In genomic region chr17:62974627-62975279, GRCm38 (mm10) we compare ENCODE assay signal across 20 mouse cellular contexts.
DNase-seq lines count a peak whose midpoint lies in the region; ATAC-seq and TF ChIP-seq lines count a peak whose summit lies in the region.
"Had no signal": no experiment of that assay in that cellular context is flagged by ENCODE, and none has a peak within 500 bp of the region (broad histone marks: within the 10 kb centered on the region; RNA-seq: fewer than 3 reads in every experiment).

No protein-coding gene starts in this region.

- DNase-seq in midbrain, embryonic 10.5 days (ENCODE audit: low spot score), result no peak
- DNase-seq in midbrain, postnatal 0 days (ENCODE audit: low spot score), result no peak
- DNase-seq in neural tube, embryonic 10.5 days (ENCODE audit: extremely low spot score, low spot score), result no peak
- DNase-seq: adrenal gland, postnatal 14 days; cerebellum, adult 11-12 months; cerebellum, adult 9-10 months; cerebellum, postnatal 25 days; gastrocnemius, postnatal 36 days; heart, adult 11 months; heart, postnatal 36 days had no signal

- ATAC-seq in forebrain, embryonic 13.5 days, result peak; percentile 45; the same call in 1 of the 2 replicates
- no peak for ATAC-seq in forebrain, embryonic 16.5 days
- no peak for ATAC-seq in midbrain, postnatal 0 days (ENCODE audit: low FRiP score)
- peak; percentile 57; the same call in 1 of the 2 replicates for ATAC-seq in neural tube, embryonic 12.5 days (ENCODE audit: low FRiP score, low read depth)
- ATAC-seq: activated CD4-positive, CD25-positive, alpha-beta regulatory T cell, adult 4 months; hindbrain, postnatal 0 days; Patski had no signal

- no peak overlapping the region for H3K4me3 ChIP-seq in forebrain, embryonic 13.5 days
- no peak overlapping the region for H3K4me3 ChIP-seq in forebrain, embryonic 16.5 days (replicated peaks; ENCODE audit: low read length)
- no peak overlapping the region for H3K4me3 ChIP-seq in midbrain, embryonic 10.5 days
- H3K4me3 ChIP-seq in midbrain, postnatal 0 days (ENCODE audit: low read depth, low read length), result no peak overlapping the region
- no peak overlapping the region for H3K4me3 ChIP-seq in neural tube, embryonic 12.5 days
- H3K4me3 ChIP-seq: embryonic facial prominence, embryonic 12.5 days; forebrain, embryonic 12.5 days; heart, embryonic 13.5 days had no signal

- H3K36me3 ChIP-seq in forebrain, embryonic 13.5 days (ENCODE audit: poor library complexity, severe bottlenecking), result no peaks in the 10 kb centered on the region
- H3K36me3 ChIP-seq in forebrain, embryonic 16.5 days (ENCODE audit: control insufficient read depth, insufficient read depth), result no peaks in the 10 kb centered on the region
- no peaks in the 10 kb centered on the region for H3K36me3 ChIP-seq in midbrain, embryonic 10.5 days
- H3K36me3 ChIP-seq in midbrain, postnatal 0 days (ENCODE audit: insufficient read depth, low read length), result no peaks in the 10 kb centered on the region
- no peaks in the 10 kb centered on the region for H3K36me3 ChIP-seq in neural tube, embryonic 12.5 days
- H3K36me3 ChIP-seq: embryonic facial prominence, embryonic 12.5 days; forebrain, embryonic 12.5 days; heart, embryonic 13.5 days had no signal

- H3K9ac ChIP-seq in forebrain, embryonic 13.5 days, result no peak overlapping the region
- H3K9ac ChIP-seq in forebrain, embryonic 16.5 days (replicated peaks; ENCODE audit: low read depth, low read length), result no peak overlapping the region
- no peak overlapping the region for H3K9ac ChIP-seq in midbrain, postnatal 0 days (replicated peaks; ENCODE audit: low read length, poor library complexity, severe bottlenecking)
- H3K9ac ChIP-seq in neural tube, embryonic 12.5 days, result no peak overlapping the region
- H3K9ac ChIP-seq: embryonic facial prominence, embryonic 12.5 days; forebrain, embryonic 12.5 days; heart, embryonic 13.5 days had no signal

- no peak overlapping the region for H3K4me2 ChIP-seq in forebrain, embryonic 13.5 days
- no peak overlapping the region for H3K4me2 ChIP-seq in forebrain, embryonic 16.5 days (ENCODE audit: low read length)
- no peak overlapping the region for H3K4me2 ChIP-seq in midbrain, postnatal 0 days (ENCODE audit: low read depth, low read length, poor library complexity, severe bottlenecking)
- no peak overlapping the region for H3K4me2 ChIP-seq in neural tube, embryonic 12.5 days (replicated peaks)
- H3K4me2 ChIP-seq: embryonic facial prominence, embryonic 12.5 days; forebrain, embryonic 12.5 days; heart, embryonic 13.5 days had no signal

- no peaks in the 10 kb centered on the region for H3K27me3 ChIP-seq in forebrain, embryonic 13.5 days
- no peaks in the 10 kb centered on the region for H3K27me3 ChIP-seq in forebrain, embryonic 16.5 days (replicated peaks; ENCODE audit: control insufficient read depth, insufficient read depth, low read length)
- H3K27me3 ChIP-seq in midbrain, embryonic 10.5 days (ENCODE audit: low read depth, poor library complexity, severe bottlenecking), result no peaks in the 10 kb centered on the region
- no peaks in the 10 kb centered on the region for H3K27me3 ChIP-seq in midbrain, postnatal 0 days (ENCODE audit: insufficient read depth, low read length)
- no peaks in the 10 kb centered on the region for H3K27me3 ChIP-seq in neural tube, embryonic 12.5 days (replicated peaks)
- H3K27me3 ChIP-seq: CH12.LX; embryonic facial prominence, embryonic 12.5 days; heart, embryonic 13.5 days had no signal

- no peaks in the 10 kb centered on the region for H3K9me3 ChIP-seq in forebrain, embryonic 13.5 days (replicated peaks)
- no peaks in the 10 kb centered on the region for H3K9me3 ChIP-seq in forebrain, embryonic 16.5 days (ENCODE audit: control insufficient read depth, low read length)
- no peaks in the 10 kb centered on the region; the same call in 1 of the 2 replicates for H3K9me3 ChIP-seq in midbrain, embryonic 10.5 days (replicated peaks)
- no peaks in the 10 kb centered on the region for H3K9me3 ChIP-seq in midbrain, postnatal 0 days (ENCODE audit: low read length)
- 0 out of 2 replicates have a peak, but pooled peaks cover 10% of the 10 kb centered on the region for H3K9me3 ChIP-seq in neural tube, embryonic 12.5 days
- H3K9me3 ChIP-seq: embryonic facial prominence, embryonic 12.5 days had no signal

- no peak for TF ChIP-seq CTCF in midbrain, postnatal 0 days (IDR thresholded peaks at IDR 0.05)

- 0 out of 2 replicates have a peak, but pooled peaks cover 3% of the 10 kb centered on the region for H3K4me1 ChIP-seq in forebrain, embryonic 13.5 days
- H3K4me1 ChIP-seq in forebrain, embryonic 16.5 days (replicated peaks; ENCODE audit: control insufficient read depth, insufficient read depth, low read length), result no peaks in the 10 kb centered on the region
- H3K4me1 ChIP-seq in midbrain, embryonic 10.5 days, result peaks cover 25% of the 10 kb centered on the region
- 0 out of 2 replicates have a peak, but pooled peaks cover 2% of the 10 kb centered on the region for H3K4me1 ChIP-seq in midbrain, postnatal 0 days (ENCODE audit: insufficient read depth, low read length)
- peaks cover 18% of the 10 kb centered on the region; the same call in 1 of the 2 replicates for H3K4me1 ChIP-seq in neural tube, embryonic 12.5 days
- H3K4me1 ChIP-seq: heart, embryonic 13.5 days had no signal

- 35% methylated on average over 8 of the region's 8 CpGs for WGBS in forebrain, embryonic 13.5 days
- WGBS in forebrain, embryonic 16.5 days, result 33% methylated on average over 8 of the region's 8 CpGs
- WGBS in midbrain, embryonic 10.5 days, result 63% methylated on average over 8 of the region's 8 CpGs
- 35% methylated on average over 8 of the region's 8 CpGs for WGBS in midbrain, postnatal 0 days
- WGBS in neural tube, embryonic 12.5 days, result 36% methylated on average over 8 of the region's 8 CpGs

- H3K27ac ChIP-seq in forebrain, embryonic 13.5 days, result no peak overlapping the region
- no peak overlapping the region for H3K27ac ChIP-seq in forebrain, embryonic 16.5 days (ENCODE audit: low read length)
- H3K27ac ChIP-seq in midbrain, embryonic 10.5 days (replicated peaks), result 0 out of 2 replicates have a peak overlapping the region, but pooled peaks have one; percentile 33
- H3K27ac ChIP-seq in midbrain, postnatal 0 days (ENCODE audit: low read depth, low read length), result no peak overlapping the region
- H3K27ac ChIP-seq in neural tube, embryonic 12.5 days, result no peak overlapping the region
- H3K27ac ChIP-seq: embryonic facial prominence, embryonic 12.5 days; forebrain, embryonic 12.5 days; heart, embryonic 13.5 days; hindbrain, postnatal 0 days had no signal

Comparison
In these comparisons a context has a peak if more than half of its experiments do, and no peak if none do; other contexts are left out.
1. ATAC-seq: peak in forebrain, embryonic 13.5 days (single experiment) and neural tube, embryonic 12.5 days (single experiment); none in forebrain, embryonic 16.5 days (single experiment) and midbrain, postnatal 0 days (single experiment).